Mouse (Mus musculus): ENCODE measurements around the gene Tenm2. TPM values are rescaled to one million over a fixed set of nuclear protein-coding genes. Genes with fewer than 3 reads are reported as not detected.

Tenm2 gene
- total and polyA plus RNA-seq, 2 experiments from 2014 or later: 41.8 to 91.3 TPM

DNA sequence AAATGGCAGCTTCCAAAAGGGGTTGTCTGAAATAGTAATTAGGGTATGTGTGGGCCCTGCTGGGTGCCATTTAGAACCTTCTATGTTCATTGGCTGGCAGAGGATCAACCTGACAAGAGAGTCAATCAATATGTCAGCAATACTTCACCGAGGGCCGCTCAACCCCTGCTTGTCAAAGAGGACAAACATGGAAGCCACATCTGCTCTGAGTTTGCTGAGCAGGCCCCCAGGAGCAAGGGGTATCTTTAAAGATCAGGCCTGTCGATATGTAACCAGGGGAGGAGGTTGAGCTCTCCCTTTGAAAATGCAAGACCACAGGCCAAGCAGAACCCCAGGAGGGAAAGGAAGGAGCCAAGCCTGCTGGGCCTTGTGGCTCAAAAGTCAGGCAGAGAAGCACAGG lies 1009.7 kb downstream of the Tenm2 start:
- TF ChIP-seq CTCF (IDR thresholded peaks at IDR 0.05; ENCODE audit: low read depth): no peak
- H3K4me2 ChIP-seq (ENCODE audit: low read depth): no peak overlapping the region
- H3K9me3 ChIP-seq (ENCODE audit: low read length): no peaks in the 10 kb centered on the region
- peaks cover 5% of the 10 kb centered on the region for H3K4me1 ChIP-seq (ENCODE audit: insufficient read depth)
- WGBS: 31% methylated on average over 3 of the region's 3 CpGs
- ATAC-seq (0 out of 2 replicates have a peak, but pooled peaks have one; percentile 7), DNase-seq (no peak)
- H3K27me3 ChIP-seq (ENCODE audit: insufficient read depth, low read length): no peaks in the 10 kb centered on the region
- H3K27ac ChIP-seq (ENCODE audit: low read depth, low read length): no peak overlapping the region
- no peaks in the 10 kb centered on the region for H3K36me3 ChIP-seq (ENCODE audit: insufficient read depth)
- H3K9ac ChIP-seq: no peak overlapping the region
- no peak overlapping the region for H3K4me3 ChIP-seq (ENCODE audit: low read depth, low read length)

DNA sequence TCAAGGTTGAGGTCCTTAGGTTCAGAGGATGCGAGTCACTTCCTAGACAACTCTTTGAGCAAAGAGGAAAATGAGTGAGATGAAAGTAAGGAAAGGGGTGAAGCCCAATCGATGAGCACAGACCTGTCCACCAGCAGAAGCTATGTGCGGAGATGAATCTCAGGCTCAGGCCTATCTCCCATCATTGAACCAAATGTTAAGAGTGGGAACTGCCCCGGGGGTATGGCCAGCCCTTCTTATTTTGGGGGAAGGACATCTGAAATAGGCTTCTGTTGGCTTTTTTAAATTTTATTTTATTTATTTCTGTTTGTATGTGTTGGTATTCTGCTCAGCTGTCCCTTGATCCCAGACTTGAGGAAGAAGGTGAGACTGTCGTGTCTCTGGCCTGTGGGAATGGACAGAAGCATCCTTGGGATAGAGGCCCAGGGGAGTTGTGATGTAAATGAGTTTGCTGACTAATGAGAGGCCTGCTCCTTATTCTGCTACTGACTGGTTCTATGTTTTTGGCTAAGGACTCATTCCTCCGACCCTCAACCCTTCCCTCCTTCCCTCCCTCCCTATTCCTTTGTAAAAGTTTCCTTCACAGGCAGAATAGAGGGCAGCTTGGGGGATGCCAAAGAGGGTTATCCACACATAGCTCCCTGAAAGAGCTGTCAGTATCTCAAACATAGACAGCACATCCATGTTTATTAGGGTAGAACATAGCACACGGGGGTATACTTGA lies 1011.9 kb downstream of the Tenm2 start:
- Histone ChIP-seq H3K4me1 (ENCODE audit: insufficient read depth) (peaks cover 11% of the 10 kb centered on the region), H3K9ac (no peak overlapping the region), H3K4me3 (ENCODE audit: low read depth, low read length) (no peak overlapping the region), H3K27me3 (ENCODE audit: insufficient read depth, low read length) (no peaks in the 10 kb centered on the region), H3K36me3 (ENCODE audit: insufficient read depth) (no peaks in the 10 kb centered on the region), H3K27ac (ENCODE audit: low read depth, low read length) (no peak overlapping the region), H3K9me3 (ENCODE audit: low read length) (no peaks in the 10 kb centered on the region), H3K4me2 (ENCODE audit: low read depth) (no peak overlapping the region)
- 68% methylated on average over 7 of the region's 7 CpGs for WGBS
- DNase-seq: no peak
- TF ChIP-seq CTCF (IDR thresholded peaks at IDR 0.05; ENCODE audit: low read depth): no peak
- no peak for ATAC-seq

DNA sequence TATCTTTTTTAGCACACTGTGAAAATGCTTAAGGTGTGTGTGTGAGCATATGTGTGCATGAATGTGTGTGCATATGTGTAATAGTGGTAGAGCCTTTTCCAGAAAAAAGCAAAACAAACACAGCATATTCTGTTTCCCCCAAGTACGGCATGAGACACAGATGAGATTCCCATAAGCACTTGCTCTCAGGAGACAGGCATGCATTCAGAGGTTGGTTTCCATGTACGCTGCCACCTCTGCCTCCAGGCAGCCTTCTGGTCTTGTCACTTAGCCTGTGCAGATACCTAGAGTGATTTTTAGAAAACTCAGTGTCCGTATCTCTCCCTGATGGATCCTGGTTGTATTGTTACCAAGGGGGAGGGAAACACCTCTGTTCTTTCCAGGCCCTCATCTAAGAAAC lies 1013.7 kb downstream of the Tenm2 start:
- no peak for TF ChIP-seq CTCF (IDR thresholded peaks at IDR 0.05; ENCODE audit: low read depth)
- no peak overlapping the region for H3K4me3 ChIP-seq (ENCODE audit: low read depth, low read length)
- H3K9ac ChIP-seq: no peak overlapping the region
- no peaks in the 10 kb centered on the region for H3K27me3 ChIP-seq (ENCODE audit: insufficient read depth, low read length)
- WGBS: 59% methylated on average over 3 of the region's 3 CpGs
- H3K36me3 ChIP-seq (ENCODE audit: insufficient read depth): no peaks in the 10 kb centered on the region
- ATAC-seq (no peak), DNase-seq (peak; percentile 26)
- no peak overlapping the region for H3K4me2 ChIP-seq (ENCODE audit: low read depth)
- no peaks in the 10 kb centered on the region for H3K9me3 ChIP-seq (ENCODE audit: low read length)
- H3K4me1 ChIP-seq (ENCODE audit: insufficient read depth): peaks cover 11% of the 10 kb centered on the region
- no peak overlapping the region for H3K27ac ChIP-seq (ENCODE audit: low read depth, low read length)

DNA sequence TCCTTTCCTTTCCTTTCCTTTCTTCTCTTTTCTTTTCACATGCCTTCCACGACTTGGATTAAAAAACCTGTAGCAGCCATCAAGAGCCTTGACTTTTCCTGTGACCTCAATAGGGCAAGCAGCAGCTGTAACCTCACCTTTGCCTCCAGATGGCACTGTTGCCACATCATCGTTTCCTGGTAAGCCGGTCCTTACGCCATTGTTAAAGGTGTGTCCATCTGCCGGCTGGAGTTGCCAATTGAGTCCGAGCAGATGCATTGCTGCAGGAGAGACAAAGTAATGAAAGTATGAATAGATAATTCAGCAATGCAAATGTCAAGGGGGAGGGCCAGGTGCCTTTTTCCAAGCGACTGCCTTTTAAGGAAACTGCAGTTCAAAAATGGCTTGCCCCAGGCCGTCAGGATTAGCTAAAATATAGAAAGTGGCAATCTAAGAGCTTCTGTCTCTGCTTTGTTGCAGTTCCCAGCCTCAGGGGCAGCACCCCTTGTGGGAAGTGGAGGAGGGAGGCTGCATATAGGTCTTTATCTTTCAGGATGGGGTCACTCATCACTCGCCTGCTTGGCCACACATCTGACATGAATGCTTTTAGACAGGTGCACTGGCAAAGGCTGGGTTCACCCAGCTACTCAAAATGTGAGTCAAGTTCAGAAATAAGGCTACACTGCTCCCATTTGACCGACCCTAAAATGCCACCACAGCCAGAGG lies 1014.3 kb downstream of the Tenm2 start:
- peak; percentile 67 for ATAC-seq
- no peaks in the 10 kb centered on the region for H3K9me3 ChIP-seq (ENCODE audit: low read length)
- peak overlapping the region; percentile 40 for H3K4me2 ChIP-seq (ENCODE audit: low read depth)
- H3K4me1 ChIP-seq (ENCODE audit: insufficient read depth): peaks cover 11% of the 10 kb centered on the region
- no peaks in the 10 kb centered on the region for H3K27me3 ChIP-seq (ENCODE audit: insufficient read depth, low read length)
- H3K27ac ChIP-seq (ENCODE audit: low read depth, low read length): peak overlapping the region; percentile 37; the same call in 1 of the 2 replicates
- no peaks in the 10 kb centered on the region for H3K36me3 ChIP-seq (ENCODE audit: insufficient read depth)
- WGBS: 11% methylated on average over 10 of the region's 10 CpGs
- 0 out of 2 replicates have a peak overlapping the region, but pooled peaks have one; percentile 20 for H3K4me3 ChIP-seq (ENCODE audit: low read depth, low read length)
- DNase-seq: peak; percentile 91
- H3K9ac ChIP-seq: no peak overlapping the region
- TF ChIP-seq CTCF (IDR thresholded peaks at IDR 0.05; ENCODE audit: low read depth): peak; percentile 87

DNA sequence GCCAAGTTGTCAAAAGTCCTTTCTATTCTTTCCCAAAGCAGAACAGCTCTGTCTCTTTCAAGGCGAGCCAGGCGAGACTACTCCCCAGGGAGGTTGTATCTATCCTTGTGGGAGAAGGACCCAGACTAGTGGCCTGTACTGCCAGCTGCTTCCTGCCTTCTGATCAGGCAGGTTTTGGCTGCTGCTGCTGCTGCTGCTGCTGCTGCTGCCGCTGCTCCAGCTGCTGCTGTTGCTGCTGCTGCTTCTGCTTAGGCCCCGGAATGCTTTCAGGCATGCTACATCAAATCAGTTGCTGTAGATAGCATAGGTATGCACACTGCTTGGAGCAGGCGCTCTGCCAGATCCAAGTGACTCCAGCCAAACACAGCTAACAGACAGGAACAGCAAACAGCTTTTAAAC lies 1015.1 kb downstream of the Tenm2 start:
- ATAC-seq: peak; percentile 25; the same call in 1 of the 2 replicates

DNA sequence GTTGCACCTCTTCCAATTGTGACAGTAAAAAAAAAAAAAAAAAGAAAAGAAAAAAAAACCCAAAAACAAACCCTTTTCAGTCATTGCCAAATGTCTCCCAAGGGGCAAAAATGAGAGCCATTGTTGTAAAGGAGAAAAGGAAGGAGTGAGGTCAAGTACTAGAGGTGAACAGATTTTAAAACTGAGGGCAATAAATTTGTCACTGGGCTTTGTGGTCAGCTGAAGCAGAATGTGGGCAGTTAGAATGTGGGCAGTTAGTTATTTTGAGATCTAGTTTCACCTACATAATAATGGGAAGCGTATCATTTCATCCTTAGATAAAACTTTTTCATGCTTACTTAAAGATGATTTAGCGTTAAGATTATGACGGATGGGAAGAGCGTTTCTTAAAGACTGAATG lies 1016.2 kb downstream of the Tenm2 start:
- 86% methylated on average over 4 of the region's 4 CpGs for WGBS
- no peak for TF ChIP-seq CTCF (IDR thresholded peaks at IDR 0.05; ENCODE audit: low read depth)
- Histone ChIP-seq H3K36me3 (ENCODE audit: insufficient read depth) (no peaks in the 10 kb centered on the region), H3K9me3 (ENCODE audit: low read length) (no peaks in the 10 kb centered on the region), H3K4me2 (ENCODE audit: low read depth) (no peak overlapping the region), H3K4me3 (ENCODE audit: low read depth, low read length) (no peak overlapping the region), H3K9ac (no peak overlapping the region), H3K27me3 (ENCODE audit: insufficient read depth, low read length) (no peaks in the 10 kb centered on the region), H3K27ac (ENCODE audit: low read depth, low read length) (no peak overlapping the region), H3K4me1 (ENCODE audit: insufficient read depth) (peaks cover 11% of the 10 kb centered on the region)
- no peak for DNase-seq
- no peak for ATAC-seq

More for the DNA sequence above, 1015.1 kb downstream of the Tenm2 start:
- H3K9ac ChIP-seq: peak overlapping the region; percentile 19; the same call in 1 of the 2 replicates
- DNase-seq: peak; percentile 41
- no peaks in the 10 kb centered on the region for H3K27me3 ChIP-seq (ENCODE audit: insufficient read depth, low read length)
- no peak overlapping the region for H3K27ac ChIP-seq (ENCODE audit: low read depth, low read length)
- no peak overlapping the region for H3K4me3 ChIP-seq (ENCODE audit: low read depth, low read length)
- 9% methylated on average over 5 of the region's 5 CpGs for WGBS
- H3K36me3 ChIP-seq (ENCODE audit: insufficient read depth): no peaks in the 10 kb centered on the region
- H3K9me3 ChIP-seq (ENCODE audit: low read length): no peaks in the 10 kb centered on the region
- peaks cover 11% of the 10 kb centered on the region for H3K4me1 ChIP-seq (ENCODE audit: insufficient read depth)
- no peak for TF ChIP-seq CTCF (IDR thresholded peaks at IDR 0.05; ENCODE audit: low read depth)
- H3K4me2 ChIP-seq (ENCODE audit: low read depth): no peak overlapping the region

DNA sequence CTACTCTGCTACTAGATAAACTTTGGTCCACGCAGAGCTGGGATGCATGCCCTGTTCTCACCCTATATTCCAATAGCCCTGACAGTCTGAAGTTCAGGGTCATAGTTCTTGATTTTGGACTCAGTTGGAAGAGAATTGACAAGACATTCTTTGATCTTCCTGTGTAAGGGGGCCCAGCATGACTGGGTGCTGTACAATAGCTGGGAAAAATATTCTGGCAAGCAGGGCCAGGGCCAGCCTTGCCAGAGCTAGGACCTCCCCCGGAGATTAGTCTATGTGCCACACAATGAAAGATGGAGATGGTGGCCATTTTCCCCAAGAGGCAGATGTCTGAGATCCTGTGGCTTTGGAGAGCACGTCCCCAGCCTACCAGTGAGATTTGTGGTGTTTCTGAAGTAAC lies 1021.2 kb downstream of the Tenm2 start:
- DNase-seq (no peak), ATAC-seq (no peak)
- WGBS: 73% methylated on average over 3 of the region's 3 CpGs
- H3K4me3 ChIP-seq (ENCODE audit: low read depth, low read length): no peak overlapping the region
- no peak overlapping the region for H3K9ac ChIP-seq
- no peak overlapping the region for H3K4me2 ChIP-seq (ENCODE audit: low read depth)
- no peaks in the 10 kb centered on the region for H3K27me3 ChIP-seq (ENCODE audit: insufficient read depth, low read length)
- TF ChIP-seq CTCF (IDR thresholded peaks at IDR 0.05; ENCODE audit: low read depth): no peak
- H3K36me3 ChIP-seq (ENCODE audit: insufficient read depth): no peaks in the 10 kb centered on the region
- H3K4me1 ChIP-seq (ENCODE audit: insufficient read depth): no peaks in the 10 kb centered on the region
- H3K9me3 ChIP-seq (ENCODE audit: low read length): no peaks in the 10 kb centered on the region
- H3K27ac ChIP-seq (ENCODE audit: low read depth, low read length): no peak overlapping the region
